Mouse (Mus musculus): Measurements from ENCODE around the gene Erc2.

- TF ChIP-seq CTCF (IDR thresholded peaks at IDR 0.05; ENCODE audit: low read depth, low read length) (no peak), POLR2A (IDR thresholded peaks at IDR 0.05; ENCODE audit: extremely low read depth, insufficient read depth, low read length) (no peak)
These were observed 7.3 kb downstream of the Erc2 start for GRCm38 (mm10) chr14:27629369-27630012.
